Mouse (Mus musculus) T-helper 1 cell (primary cell): Measurements from ENCODE around the gene Chtop.

ENCODE experiments used
- in situ Hi-C: fragments of 300-600 bp; cut with MboI, MseI; formaldehyde crosslinking; loops from one replicate; pipeline ENCODE4 v1.15.1; 2025; ENCODE audit warnings: high pct_unique_total_duplicates

Chtop gene

GRCm38 (mm10) chr3:90512276-90512675, 3.0 kb upstream of the Chtop start:
- in situ Hi-C loops = no loop called here

DNA sequence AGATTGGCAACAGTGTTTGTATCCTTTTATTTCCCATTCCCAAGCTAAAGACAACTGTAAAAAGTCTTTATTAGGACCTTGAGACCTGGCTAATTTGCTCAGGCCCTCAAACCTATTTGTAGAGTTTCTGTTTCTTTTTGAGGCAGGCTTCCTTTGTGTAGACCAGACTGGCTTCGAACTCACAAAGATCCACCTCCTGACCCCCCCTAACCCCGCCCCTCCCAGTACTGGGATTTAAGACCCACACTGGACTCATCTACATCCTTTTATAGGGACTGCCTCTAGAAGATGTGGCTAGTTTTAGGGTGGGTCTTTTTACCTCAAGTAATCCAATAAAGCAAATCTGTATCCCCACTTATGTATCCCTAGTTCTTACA, 437 bp upstream of the Chtop start:
- in situ Hi-C loops = no loop called here

DNA sequence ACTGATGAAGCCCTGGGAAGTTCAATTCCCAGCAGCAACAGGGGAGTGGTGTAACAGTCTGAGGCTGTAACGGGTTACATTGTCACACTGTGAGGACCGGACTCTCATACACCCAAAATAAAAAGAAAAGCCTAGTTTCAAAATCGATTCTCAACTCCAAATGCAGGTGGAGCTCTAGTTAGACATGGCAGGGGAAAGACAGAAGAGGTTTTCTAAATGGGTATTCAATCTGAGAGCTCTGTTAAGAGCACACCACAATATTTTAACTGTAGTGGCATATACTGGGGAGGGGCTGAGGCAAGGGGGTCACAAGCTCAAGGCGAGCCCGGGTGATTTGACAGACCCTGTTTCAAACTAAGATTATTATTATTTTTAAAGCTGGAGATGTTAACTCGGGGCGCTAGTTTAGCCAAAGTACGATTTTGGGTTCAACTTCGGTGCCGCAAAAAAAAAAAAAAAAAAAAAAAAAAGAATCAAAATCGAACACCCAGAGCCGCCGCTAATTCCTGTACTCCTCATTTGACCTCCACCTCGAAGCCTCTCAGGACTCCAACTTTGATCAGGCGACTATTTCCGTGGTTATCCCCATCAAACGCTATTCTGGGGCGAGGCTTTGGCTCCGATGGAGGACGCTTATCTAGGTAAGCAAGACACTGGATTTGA, 880 bp downstream of the Chtop start:
- in situ Hi-C loops = no loop called here

DNA sequence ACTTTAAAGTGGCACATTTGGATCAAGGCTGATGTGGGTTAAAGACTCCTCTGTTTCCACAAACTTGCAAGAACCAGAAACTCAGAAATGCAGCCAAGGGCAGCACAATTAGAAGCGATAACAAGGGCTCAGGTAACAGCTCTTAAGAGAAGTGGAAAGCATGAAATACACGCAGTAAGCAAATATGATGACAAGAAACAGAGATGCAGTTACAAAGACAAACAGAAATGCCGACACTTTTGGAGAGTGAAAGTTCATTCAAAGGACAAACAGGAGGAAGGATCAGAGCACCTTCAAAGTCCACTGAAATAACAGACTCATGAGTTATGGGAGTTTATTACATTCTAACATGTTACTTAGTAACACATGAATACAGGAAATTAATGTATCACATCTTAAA, 2.9 kb downstream of the Chtop start:
- in situ Hi-C loops = no loop called here

DNA sequence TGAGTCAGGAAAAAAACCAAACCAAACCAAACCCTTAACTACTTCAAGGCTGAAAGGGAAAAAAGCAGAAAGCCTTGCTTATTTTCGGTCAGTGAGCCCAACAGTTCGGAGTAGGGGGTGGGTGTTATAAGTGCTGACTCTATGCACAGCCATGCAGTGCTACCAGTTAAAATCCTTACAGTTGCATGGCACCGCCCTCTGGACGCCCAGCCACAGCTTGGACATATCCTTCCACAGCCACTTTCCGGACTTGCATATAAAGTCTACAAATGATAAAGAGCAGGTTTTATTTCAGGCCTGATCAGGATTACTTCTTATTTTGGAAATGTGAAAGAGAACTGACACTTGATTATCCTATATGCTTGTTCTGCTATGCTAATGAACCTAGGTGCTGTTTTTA, 4.1 kb downstream of the Chtop start:
- in situ Hi-C loops = no loop called here

DNA sequence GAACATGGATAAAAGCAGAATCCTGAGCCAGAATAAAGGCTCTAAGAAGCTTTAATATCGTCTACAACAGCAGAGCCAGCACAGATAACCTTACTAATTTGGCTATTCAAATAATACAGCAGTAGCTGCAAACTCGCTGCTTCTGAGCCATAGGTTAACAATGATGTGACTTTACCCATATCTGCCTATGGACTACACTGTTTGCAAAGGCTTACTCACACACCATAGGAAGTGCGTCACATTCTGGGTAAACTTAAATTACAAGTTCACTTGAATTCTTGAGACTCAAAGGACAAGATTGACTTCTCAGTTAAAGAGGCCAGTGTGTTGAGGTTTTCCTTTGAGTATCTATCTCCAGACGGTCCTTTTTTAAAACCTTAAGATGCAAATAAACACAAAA, 5.9 kb downstream of the Chtop start:
- in situ Hi-C loops = no loop called here

GRCm38 (mm10) chr3:90497597-90497996, 11.7 kb downstream of the Chtop start:
- in situ Hi-C loops = no loop called here

DNA sequence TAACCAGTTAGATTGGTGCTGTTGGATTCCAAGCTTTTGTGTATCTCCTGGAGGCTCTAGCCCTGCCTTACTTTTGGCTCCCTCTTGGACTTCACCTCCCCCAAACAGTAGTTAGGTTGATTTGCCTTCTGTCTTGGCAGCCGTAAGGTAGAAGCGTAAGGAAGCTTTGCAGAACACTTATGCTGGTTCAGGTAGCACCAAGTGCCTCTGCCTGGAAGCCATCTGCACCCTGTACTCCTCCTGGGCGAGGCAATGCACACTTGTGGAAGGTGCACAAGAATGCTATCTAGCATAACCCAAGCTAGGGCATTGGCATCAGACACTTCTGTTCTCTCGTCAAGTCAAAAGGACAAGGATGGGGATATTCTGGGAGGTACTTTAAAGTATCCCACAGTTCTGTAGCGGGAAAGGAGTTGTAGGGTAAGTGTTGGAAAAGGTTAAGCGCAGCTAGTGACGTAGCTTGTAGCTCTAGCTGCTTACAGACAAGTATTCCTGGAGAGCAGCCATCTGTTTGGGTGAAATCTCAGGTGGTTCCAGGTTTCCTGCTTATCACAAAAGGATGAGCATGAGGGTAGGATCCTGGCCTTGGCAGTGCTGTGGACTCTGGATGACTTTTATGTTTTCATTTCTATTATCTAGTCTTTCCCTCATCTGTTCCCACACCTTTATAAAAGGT, 13.3 kb downstream of the Chtop start:
- in situ Hi-C loops = no loop called here

DNA sequence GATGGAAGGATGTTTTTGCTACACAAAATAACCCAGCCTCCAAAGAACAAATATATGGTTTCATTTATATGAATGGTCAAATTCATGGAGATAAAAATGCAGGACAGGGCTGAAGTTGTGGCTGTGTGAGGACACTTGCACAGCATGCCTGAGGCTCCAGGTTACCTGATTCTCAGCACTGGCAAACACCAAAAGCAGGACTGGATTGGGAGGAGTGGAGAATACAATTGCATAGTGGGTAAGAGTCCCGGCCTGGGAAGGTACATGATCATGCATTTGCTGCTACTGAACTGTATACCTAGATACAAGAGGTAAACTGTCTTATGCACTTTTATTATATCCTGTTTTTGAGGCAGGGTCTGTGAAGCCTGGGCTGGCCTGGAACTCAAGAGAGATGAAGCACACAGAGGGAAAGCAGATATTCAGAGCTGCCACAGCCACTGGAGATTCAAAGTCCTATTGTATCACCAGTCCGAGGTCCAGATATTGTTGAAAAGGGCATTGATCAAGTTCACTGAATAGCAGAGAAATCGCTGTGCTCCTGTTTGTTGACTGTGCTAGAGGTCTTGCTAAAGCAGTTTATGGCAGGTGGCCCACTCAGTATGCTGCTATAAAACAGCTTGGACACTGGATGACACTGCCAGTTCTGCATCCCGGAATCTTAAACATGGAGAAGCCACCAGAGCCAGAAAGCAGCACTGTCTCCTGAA, 15.3 kb downstream of the Chtop start:
- in situ Hi-C loops = loop anchor here (5.0 kb wide), 1 partner anchor 482 kb away; no protein-coding TSS in a partner anchor

DNA sequence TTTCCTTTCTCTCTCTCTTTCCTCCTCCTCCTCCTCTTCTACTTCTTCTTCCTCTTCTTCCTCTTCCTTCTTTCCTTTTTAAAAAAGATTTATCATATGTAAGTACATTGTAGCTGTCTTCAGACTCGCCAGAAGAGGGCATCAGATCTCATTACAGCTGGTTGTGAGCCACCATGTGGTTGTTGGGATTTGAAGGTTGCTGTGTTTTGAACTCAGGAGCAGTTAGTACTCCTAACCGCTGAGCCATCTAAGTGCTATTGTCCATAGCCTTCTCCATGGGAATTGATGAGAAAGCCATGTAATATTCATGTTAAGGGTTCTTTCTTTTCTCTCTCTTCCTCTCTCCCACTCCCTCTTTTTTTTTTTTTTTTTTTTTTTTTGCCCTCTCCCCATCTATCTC, 17.9 kb downstream of the Chtop start:
- in situ Hi-C loops = loop anchor here (5.0 kb wide), 1 partner anchor 479 kb away; no protein-coding TSS in a partner anchor

- in situ Hi-C loops = loop anchor here (5.0 kb wide), 1 partner anchor 478 kb away; no protein-coding TSS in a partner anchor
These were observed 18.5 kb downstream of the Chtop start, which contains the start of gene Snapin for GRCm38 (mm10) chr3:90490696-90491256. Gene Snapin, minus strand, starts transcription at chr3:90491033.

GRCm38 (mm10) chr3:90488576-90488975, 20.7 kb downstream of the Chtop start:
- in situ Hi-C loops = no loop called here

GRCm38 (mm10) chr3:90486998-90487397, 22.3 kb downstream of the Chtop start:
- in situ Hi-C loops = no loop called here

DNA sequence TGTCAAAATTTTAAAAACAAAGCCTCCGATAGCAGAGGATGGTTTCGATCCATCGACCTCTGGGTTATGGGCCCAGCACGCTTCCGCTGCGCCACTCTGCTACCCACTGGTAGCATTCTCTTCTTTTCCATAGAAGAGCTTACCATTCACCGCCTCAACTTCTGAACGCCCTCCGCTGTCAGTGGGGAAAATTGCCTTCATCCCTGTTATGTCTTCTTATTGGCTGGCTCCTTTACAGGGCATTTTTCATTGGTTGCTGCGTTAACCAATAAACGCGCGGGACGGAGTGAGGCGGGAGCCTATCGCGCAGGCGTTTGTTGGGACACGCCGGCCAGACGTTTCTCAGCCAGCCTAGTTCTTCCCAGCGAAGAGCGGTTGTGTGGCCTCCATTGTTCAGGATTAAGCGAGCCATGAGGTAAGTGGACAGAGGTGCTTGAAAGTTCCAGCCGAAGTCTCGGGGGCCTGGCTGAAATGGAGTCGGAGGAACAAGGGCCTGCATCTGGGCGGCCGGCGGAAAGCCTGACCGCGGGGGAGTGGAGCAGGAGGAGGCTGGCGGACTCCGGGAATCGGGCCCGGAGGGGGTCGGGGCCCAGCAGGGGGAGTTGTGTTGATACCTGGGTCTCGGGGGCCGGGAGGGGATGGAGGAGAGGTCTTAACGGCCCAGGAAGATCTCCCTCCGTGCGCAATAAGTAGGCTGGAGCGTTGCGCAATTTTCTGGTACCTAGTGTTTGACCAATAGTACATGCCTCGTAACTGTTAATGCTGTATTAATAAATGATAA, 33.3 kb downstream of the Chtop start, which contains the start of gene Ilf2:
Gene Ilf2, plus strand, starts transcription at position 296 of the 781 bp plus-strand sequence.
- in situ Hi-C loops = no loop called here

DNA sequence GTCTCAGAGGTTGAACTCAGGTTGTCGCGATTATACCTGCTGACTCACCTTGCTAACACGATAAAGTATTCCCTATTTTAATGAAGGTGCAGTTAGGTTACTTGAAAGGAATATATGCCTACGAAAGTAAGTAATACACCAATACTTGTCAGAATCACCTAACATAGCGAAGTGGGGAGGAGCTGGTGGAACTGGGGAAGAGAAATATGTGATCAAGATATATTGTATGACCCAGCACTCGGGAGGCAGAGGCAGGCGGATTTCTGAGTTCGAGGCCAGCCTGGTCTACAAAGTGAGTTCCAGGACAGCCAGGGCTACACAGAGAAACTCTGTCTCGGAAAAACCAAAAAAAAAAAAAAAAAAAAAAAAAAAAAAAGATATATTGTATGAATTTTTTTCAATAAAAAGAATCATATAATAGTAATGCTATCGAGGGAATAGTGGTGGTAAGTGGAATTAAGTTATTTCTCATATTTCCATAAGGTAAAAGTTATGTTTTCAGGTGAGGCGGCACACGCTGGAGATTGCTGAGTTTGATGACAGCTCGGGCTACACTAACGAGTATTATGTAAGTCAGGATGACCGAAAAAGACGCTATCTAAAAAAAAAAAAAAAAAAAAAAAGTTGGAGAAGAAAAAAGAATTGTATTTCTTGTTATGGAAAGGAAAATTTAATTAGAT, 34.0 kb downstream of the Chtop start:
- in situ Hi-C loops = no loop called here

DNA sequence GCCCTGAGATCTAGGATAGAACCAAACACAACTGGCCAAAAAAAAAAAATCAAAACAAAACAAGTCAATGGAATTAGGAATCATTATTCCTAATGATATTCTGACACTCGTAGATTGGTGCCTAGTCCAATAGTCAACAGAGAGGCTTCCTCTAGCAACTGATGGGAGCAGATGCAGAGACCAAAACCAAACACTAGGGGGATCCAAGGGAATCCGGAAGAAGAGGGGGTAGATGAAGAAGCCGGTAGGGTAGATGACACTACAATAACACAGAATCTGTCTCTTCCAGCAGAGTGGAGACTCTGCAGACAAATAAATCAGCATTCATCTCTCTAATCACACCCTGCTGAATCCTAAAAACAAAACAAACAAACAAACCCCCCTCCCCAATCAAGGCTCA, 37.1 kb downstream of the Chtop start:
- in situ Hi-C loops = no loop called here

GRCm38 (mm10) chr3:90467618-90468300, 41.5 kb downstream of the Chtop start:
- in situ Hi-C loops = no loop called here

DNA sequence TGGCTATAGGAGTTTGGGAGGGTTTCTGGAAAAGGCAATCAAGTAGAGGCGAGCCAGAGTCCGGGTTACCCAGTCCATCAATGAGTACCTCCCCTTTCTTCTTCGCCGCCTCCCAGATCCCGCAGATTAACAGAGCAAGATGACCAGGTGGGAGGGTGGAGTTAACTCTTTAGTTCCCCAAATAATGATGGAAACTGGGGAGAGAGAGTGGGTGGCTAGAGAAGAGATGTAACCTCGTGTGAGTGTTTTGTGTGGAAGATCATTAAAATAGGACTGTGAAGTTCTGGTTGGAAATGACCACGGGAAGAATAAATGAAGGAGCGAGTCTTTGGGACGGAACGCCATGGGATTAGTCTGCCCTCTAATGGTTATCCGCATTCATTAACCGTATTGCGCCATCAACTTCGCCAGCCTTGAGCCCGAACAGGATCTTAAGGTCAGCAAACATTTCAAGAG, 43.0 kb downstream of the Chtop start:
- in situ Hi-C loops = no loop called here

DNA sequence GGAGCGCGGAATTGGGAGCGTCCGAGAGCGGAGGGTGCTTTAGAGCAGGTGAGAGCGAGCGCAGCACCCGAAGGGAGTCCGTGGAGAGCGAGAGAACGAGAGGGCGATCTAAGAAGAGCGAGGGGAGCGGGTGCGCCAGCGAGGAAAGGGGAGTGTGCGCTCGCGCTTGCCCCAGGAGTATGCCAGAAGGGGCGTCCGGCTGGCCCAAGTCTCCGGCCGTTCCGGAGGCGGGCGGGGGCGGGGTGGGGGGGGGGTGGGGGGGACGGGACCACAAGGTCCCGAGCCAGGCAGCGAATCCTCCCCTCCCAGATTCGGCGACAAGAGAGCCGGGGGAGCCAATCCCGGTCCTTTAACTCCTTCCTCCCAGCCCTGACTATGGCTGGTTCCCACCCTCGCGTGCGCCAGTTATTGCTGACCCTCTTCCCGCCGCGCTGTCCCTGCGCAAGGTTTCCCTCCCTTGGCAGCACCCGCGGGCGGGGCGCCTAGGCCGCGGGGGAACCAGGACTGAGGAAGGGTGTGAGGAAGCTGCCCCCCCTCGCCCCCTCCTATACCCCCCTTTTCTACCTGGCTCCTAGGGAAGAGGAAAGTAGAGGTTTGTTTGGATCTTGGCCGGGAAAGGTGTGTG, 43.5 kb downstream of the Chtop start, which contains the start of gene Npr1:
Gene Npr1, minus strand, starts transcription at position 181 of the 625 bp plus-strand sequence.
- in situ Hi-C loops = no loop called here
